Mouse (Mus musculus) kidney, embryonic 16.5 days (tissue): ENCODE data around the gene Grk5. TPM values are rescaled to one million over a fixed set of nuclear protein-coding genes. Genes with fewer than 3 reads are reported as not detected.

Experiments
- ATAC-seq: fragments of 200-750 bp; cut with Nextera tagmentation; 2 replicates; pipeline ENCODE4 v1.8.0; 2017; ENCODE audit warnings: moderate TSS enrichment; ENCODE audit not compliant: low FRiP score, low TSS enrichment
- H3K27ac ChIP-seq: fragments of 300-500 bp; sonication (generic); 2 replicates; pipeline ENCODE4 v1.5.1; 2014; ENCODE audit warnings: low read length
- H3K27me3 ChIP-seq: fragments of 300-500 bp; sonication (generic); 2 replicates; pipeline ENCODE4 v1.6.1; 2014; ENCODE audit warnings: low read length, control low read depth, mixed read lengths; ENCODE audit not compliant: insufficient read depth
- H3K36me3 ChIP-seq: fragments of 300-500 bp; sonication (generic); 2 replicates; pipeline ENCODE4 v1.6.1; 2014; ENCODE audit warnings: low read length, control low read depth, mixed read lengths; ENCODE audit not compliant: insufficient read depth
- H3K4me1 ChIP-seq: fragments of 300-500 bp; sonication (generic); 2 replicates; pipeline ENCODE4 v1.6.1; 2014; ENCODE audit warnings: low read length, control low read depth, mixed read lengths; ENCODE audit not compliant: insufficient read depth
- H3K4me2 ChIP-seq: fragments of 300-500 bp; sonication (generic); replicated peaks from 2 replicates; pipeline ENCODE4 v1.6.1; 2014; ENCODE audit warnings: low read depth, low read length
- H3K4me3 ChIP-seq: fragments of 300-500 bp; sonication (generic); 2 replicates; pipeline ENCODE4 v1.5.1; 2014; ENCODE audit warnings: mild to moderate bottlenecking, low read length
- H3K9ac ChIP-seq: fragments of 300-500 bp; sonication (generic); replicated peaks from 2 replicates; pipeline ENCODE4 v1.6.1; 2014; ENCODE audit warnings: low read length
- H3K9me3 ChIP-seq: fragments of 300-500 bp; sonication (generic); 2 replicates; pipeline ENCODE4 v1.6.1; 2016; ENCODE audit warnings: low read length, control low read depth
- WGBS: fragments of 180-500 bp; shearing (Covaris S2); extraction: QIAGEN DNeasy Blood & Tissue Kit; methylation state at CpG from one replicate; pipeline ENCODE4 v1.1.7; 2014; 5-methylcytosine and 5-hydroxymethylcytosine counted together
- polyA plus RNA-seq: library from polyadenylated mRNA; unstranded; fragments of >200 nt; fragmentation: Nextera tagmentation; extraction: Ambion mirVana; gene quantifications from 2 replicates; pipeline ENCODE4 v1.2.1, GENCODE M21; 2015

The Grk5 gene
- polyA plus RNA-seq, 1 experiment from 2014 or later, result 2.7 TPM

GRCm38 (mm10) chr19:60874064-60874694 is 15.4 kb upstream of the Grk5 start, which contains the start of gene Prdx3:
Gene Prdx3, minus strand, starts transcription at chr19:60874556.
- Histone ChIP-seq H3K4me1 (peaks cover 13% of the 10 kb centered on the region), H3K4me3 (peak within 1 kb of the TSS; percentile 79), H3K9ac (peak within 1 kb of the TSS; percentile 72), H3K27ac (peak within 1 kb of the TSS; percentile 87), H3K36me3 (peaks cover 10% of the 10 kb centered on the region; the same call in 1 of the 2 replicates), H3K27me3 (no peaks in the 10 kb centered on the region), H3K9me3 (no peaks in the 10 kb centered on the region), H3K4me2 (peak within 1 kb of the TSS; percentile 61)
- 0% methylated on average over 28 of the region's 28 CpGs for WGBS
- peak; percentile 98 for ATAC-seq

GRCm38 (mm10) chr19:60883129-60883528 is 6.4 kb upstream of the Grk5 start:
- WGBS, result 4% methylated on average over 3 of the region's 3 CpGs
- Histone ChIP-seq H3K27ac (no peak overlapping the region), H3K27me3 (no peaks in the 10 kb centered on the region), H3K4me3 (no peak overlapping the region), H3K4me2 (no peak overlapping the region), H3K36me3 (no peaks in the 10 kb centered on the region), H3K9me3 (no peaks in the 10 kb centered on the region), H3K9ac (no peak overlapping the region), H3K4me1 (no peaks in the 10 kb centered on the region)
- ATAC-seq, result no peak

GRCm38 (mm10) chr19:60887637-60888036 is 1.9 kb upstream of the Grk5 start:
- no peak overlapping the region for H3K4me3 ChIP-seq
- H3K36me3 ChIP-seq, result no peaks in the 10 kb centered on the region
- WGBS, result 79% methylated on average over 2 of the region's 2 CpGs
- peaks cover 19% of the 10 kb centered on the region for H3K4me1 ChIP-seq
- no peak overlapping the region for H3K4me2 ChIP-seq
- no peak overlapping the region for H3K9ac ChIP-seq
- no peak overlapping the region for H3K27ac ChIP-seq
- no peaks in the 10 kb centered on the region for H3K27me3 ChIP-seq
- ATAC-seq, result no peak
- H3K9me3 ChIP-seq, result no peaks in the 10 kb centered on the region

GRCm38 (mm10) chr19:60889101-60889713 is 342 bp upstream of the Grk5 start:
- WGBS, result 5% methylated on average over 17 of the region's 17 CpGs
- Histone ChIP-seq H3K4me1 (peaks cover 19% of the 10 kb centered on the region), H3K4me2 (peak overlapping the region; percentile 89), H3K27me3 (no peaks in the 10 kb centered on the region), H3K36me3 (no peaks in the 10 kb centered on the region), H3K9ac (peak overlapping the region; percentile 78), H3K9me3 (no peaks in the 10 kb centered on the region), H3K27ac (peak overlapping the region; percentile 96), H3K4me3 (peak overlapping the region; percentile 86)
- ATAC-seq, result peak; percentile 55

- Histone ChIP-seq H3K4me1 (peaks cover 19% of the 10 kb centered on the region), H3K9ac (peak overlapping the region; percentile 78), H3K9me3 (no peaks in the 10 kb centered on the region), H3K4me2 (peak overlapping the region; percentile 89), H3K27ac (peak overlapping the region; percentile 67), H3K36me3 (no peaks in the 10 kb centered on the region), H3K27me3 (no peaks in the 10 kb centered on the region), H3K4me3 (peak overlapping the region; percentile 86)
- WGBS, result under 1% methylated on average over 41 of the region's 41 CpGs
- peak; percentile 47 for ATAC-seq
Measured at GRCm38 (mm10) chr19:60890391-60891122, 1.0 kb downstream of the Grk5 start.

GRCm38 (mm10) chr19:60891123-60891470 is 1.5 kb downstream of the Grk5 start:
- H3K4me3 ChIP-seq, result peak overlapping the region; percentile 86
- 15% methylated on average over 5 of the region's 5 CpGs for WGBS
- 0 out of 2 replicates have a peak overlapping the region, but pooled peaks have one; percentile 38 for H3K9ac ChIP-seq
- no peaks in the 10 kb centered on the region for H3K36me3 ChIP-seq
- no peaks in the 10 kb centered on the region for H3K9me3 ChIP-seq
- no peak for ATAC-seq
- H3K4me1 ChIP-seq, result peaks cover 19% of the 10 kb centered on the region
- no peaks in the 10 kb centered on the region for H3K27me3 ChIP-seq
- H3K27ac ChIP-seq, result no peak overlapping the region
- H3K4me2 ChIP-seq, result peak overlapping the region; percentile 89

- H3K4me1 ChIP-seq, result peaks cover 19% of the 10 kb centered on the region
- H3K9ac ChIP-seq, result no peak overlapping the region
- H3K9me3 ChIP-seq, result no peaks in the 10 kb centered on the region
- ATAC-seq, result no peak
- H3K4me3 ChIP-seq, result peak overlapping the region; percentile 86; the same call in 1 of the 2 replicates
- no peak overlapping the region for H3K27ac ChIP-seq
- 36% methylated on average over 1 of the region's 1 CpGs for WGBS
- no peaks in the 10 kb centered on the region for H3K36me3 ChIP-seq
- peak overlapping the region; percentile 89 for H3K4me2 ChIP-seq
- no peaks in the 10 kb centered on the region for H3K27me3 ChIP-seq
Measured at GRCm38 (mm10) chr19:60891934-60892547, 2.5 kb downstream of the Grk5 start.

GRCm38 (mm10) chr19:60895251-60895880 is 5.8 kb downstream of the Grk5 start:
- Histone ChIP-seq H3K36me3 (no peaks in the 10 kb centered on the region), H3K9ac (no peak overlapping the region), H3K27me3 (no peaks in the 10 kb centered on the region), H3K9me3 (no peaks in the 10 kb centered on the region), H3K4me3 (no peak overlapping the region), H3K4me1 (peaks cover 13% of the 10 kb centered on the region), H3K4me2 (no peak overlapping the region), H3K27ac (no peak overlapping the region)
- WGBS, result 29% methylated on average over 3 of the region's 3 CpGs
- no peak for ATAC-seq

GRCm38 (mm10) chr19:60903139-60903538 is 13.6 kb downstream of the Grk5 start:
- WGBS, result 91% methylated on average over 1 of the region's 1 CpGs

More at GRCm38 (mm10) chr19:60903139-60903538, 13.6 kb downstream of the Grk5 start:
- no peak overlapping the region for H3K4me3 ChIP-seq
- no peaks in the 10 kb centered on the region for H3K9me3 ChIP-seq
- H3K27me3 ChIP-seq, result no peaks in the 10 kb centered on the region
- no peak overlapping the region for H3K27ac ChIP-seq
- no peak overlapping the region for H3K4me2 ChIP-seq
- no peaks in the 10 kb centered on the region for H3K36me3 ChIP-seq
- ATAC-seq, result no peak
- H3K9ac ChIP-seq, result no peak overlapping the region
- no peaks in the 10 kb centered on the region for H3K4me1 ChIP-seq
